Mouse (Mus musculus) lung, adult 2 months (tissue): ENCODE data around the gene Glrx5.

Experiments used
- CTCF ChIP-seq: fragments of 200-500 bp; IDR thresholded peaks from 2 replicates; pipeline ENCODE4 v1.5.1; 2011; ENCODE audit warnings: mild to moderate bottlenecking, low read length, control low read depth; ENCODE audit not compliant: insufficient read depth
- POLR2A ChIP-seq: fragments of 200-500 bp; IDR thresholded peaks from 2 replicates; pipeline ENCODE4 v1.6.1; 2011; ENCODE audit warnings: low read depth, mild to moderate bottlenecking, control low read depth, low read length, borderline replicate concordance; ENCODE audit errors: extremely low read depth

DNA sequence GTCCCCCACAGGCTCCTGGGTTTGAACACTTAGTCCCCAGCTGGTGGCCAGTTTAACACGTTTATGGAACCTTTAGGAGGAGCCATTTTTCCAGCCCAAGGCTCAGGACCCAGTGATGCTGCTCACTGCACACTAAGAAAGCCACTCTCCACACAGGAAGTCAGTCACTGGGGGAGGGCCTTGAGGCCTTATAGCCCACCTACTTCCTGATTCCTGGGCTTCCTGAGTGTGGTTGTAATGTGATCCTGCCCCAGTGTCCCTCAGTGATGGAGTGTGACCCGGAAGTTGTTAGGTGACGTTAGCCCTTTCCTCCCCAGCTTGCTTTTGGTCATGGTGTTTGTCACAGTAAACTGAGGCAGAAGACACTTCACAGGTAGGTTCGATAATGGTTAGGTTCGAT lies 10.6 kb downstream of the Glrx5 start:
- TF ChIP-seq CTCF (no peak), POLR2A (no peak)
